Mouse (Mus musculus): ENCODE results near the gene Phxr2. TPM values are rescaled to one million over a fixed set of nuclear protein-coding genes. Genes with fewer than 3 reads are reported as not detected.
A peak's percentile ranks its signal among the peaks of the same experiment; 100 is the strongest.

Phxr2 gene
- polyA plus RNA-seq, 1 experiment from 2014 or later = not detected

- no peaks in the 10 kb centered on the region for H3K4me1 ChIP-seq
- H3K27ac ChIP-seq = no peak overlapping the region
- no peaks in the 10 kb centered on the region for H3K9me3 ChIP-seq
- H3K4me3 ChIP-seq = no peak overlapping the region
- no peak overlapping the region for H3K9ac ChIP-seq
- H3K4me2 ChIP-seq (replicated peaks) = no peak overlapping the region
- peak; percentile 61 for ATAC-seq (ENCODE audit: low FRiP score, low read depth)
- H3K36me3 ChIP-seq = no peaks in the 10 kb centered on the region
- H3K27me3 ChIP-seq = peaks cover 9% of the 10 kb centered on the region; the same call in 1 of the 2 replicates
- 48% methylated on average over 23 of the region's 23 CpGs for WGBS
Measured at GRCm38 (mm10) chr10:99084397-99085239, 41.5 kb downstream of the Phxr2 start.

- Histone ChIP-seq H3K4me1 (no peaks in the 10 kb centered on the region), H3K4me3 (no peak overlapping the region), H3K36me3 (no peaks in the 10 kb centered on the region), H3K27me3 (peaks cover 9% of the 10 kb centered on the region; the same call in 1 of the 2 replicates), H3K27ac (no peak overlapping the region), H3K4me2 (replicated peaks) (no peak overlapping the region), H3K9me3 (no peaks in the 10 kb centered on the region), H3K9ac (no peak overlapping the region)
- WGBS = 89% methylated on average over 14 of the region's 14 CpGs
- ATAC-seq (ENCODE audit: low FRiP score, low read depth) = no peak
Measured at GRCm38 (mm10) chr10:99083431-99084003, 42.6 kb downstream of the Phxr2 start.

GRCm38 (mm10) chr10:99081569-99081990, 44.5 kb downstream of the Phxr2 start:
- Histone ChIP-seq H3K4me3 (no peak overlapping the region), H3K27me3 (peaks cover 9% of the 10 kb centered on the region; the same call in 1 of the 2 replicates), H3K9me3 (no peaks in the 10 kb centered on the region), H3K4me2 (replicated peaks) (no peak overlapping the region), H3K4me1 (no peaks in the 10 kb centered on the region), H3K36me3 (no peaks in the 10 kb centered on the region), H3K9ac (no peak overlapping the region), H3K27ac (no peak overlapping the region)
- no peak for ATAC-seq (ENCODE audit: low FRiP score, low read depth)
- 85% methylated on average over 10 of the region's 10 CpGs for WGBS

GRCm38 (mm10) chr10:99078621-99079020, 47.5 kb downstream of the Phxr2 start:
- Histone ChIP-seq H3K4me2 (replicated peaks) (no peak overlapping the region), H3K27me3 (no peaks in the 10 kb centered on the region), H3K4me1 (no peaks in the 10 kb centered on the region), H3K4me3 (no peak overlapping the region), H3K9ac (no peak overlapping the region), H3K27ac (no peak overlapping the region), H3K36me3 (no peaks in the 10 kb centered on the region), H3K9me3 (no peaks in the 10 kb centered on the region)
- ATAC-seq (ENCODE audit: low FRiP score, low read depth) = no peak
- 82% methylated on average over 2 of the region's 2 CpGs for WGBS

GRCm38 (mm10) chr10:99076113-99076895, 49.8 kb downstream of the Phxr2 start:
- no peaks in the 10 kb centered on the region for H3K27me3 ChIP-seq
- WGBS = 87% methylated on average over 18 of the region's 18 CpGs
- no peak for ATAC-seq (ENCODE audit: low FRiP score, low read depth)
- H3K36me3 ChIP-seq = no peaks in the 10 kb centered on the region
- H3K4me3 ChIP-seq = no peak overlapping the region
- H3K4me1 ChIP-seq = no peaks in the 10 kb centered on the region
- H3K4me2 ChIP-seq (replicated peaks) = no peak overlapping the region
- no peak overlapping the region for H3K9ac ChIP-seq
- H3K27ac ChIP-seq = no peak overlapping the region
- H3K9me3 ChIP-seq = no peaks in the 10 kb centered on the region

Other genes with a start within 250 kb of the Phxr2 start
- gene Atp2b1, start 211.9 kb downstream of the Phxr2 start, polyA plus RNA-seq (2015; fragmentation: Nextera tagmentation; extraction: Ambion mirVana) = 152 and 155 TPM in 2 replicates
- gene Poc1b, start 19.3 kb downstream of the Phxr2 start, polyA plus RNA-seq (2015; fragmentation: Nextera tagmentation; extraction: Ambion mirVana) = 17.6 and 22.6 TPM in 2 replicates
- gene Galnt4, start 18.2 kb downstream of the Phxr2 start, polyA plus RNA-seq (2015; fragmentation: Nextera tagmentation; extraction: Ambion mirVana) = 8.9 and 10.1 TPM in 2 replicates
- 64.3 and 72.1 TPM in 2 replicates for gene Dusp6, start 136.9 kb upstream of the Phxr2 start, polyA plus RNA-seq (2015; fragmentation: Nextera tagmentation; extraction: Ambion mirVana)

All from limb, embryonic 13.5 days (tissue).